Mouse (Mus musculus) MEL (cell line): ENCODE measurements around the gene Crisp3. TPM values are rescaled to one million over a fixed set of nuclear protein-coding genes. Genes with fewer than 3 reads are reported as not detected.

Source experiments
- DNase-seq: peaks from one replicate; pipeline ENCODE4 v3.0.0; 2011; ENCODE audit warnings: low read depth, low spot score
- H3K27ac ChIP-seq: 2 replicates; pipeline ENCODE4 v1.5.1; 2012; ENCODE audit warnings: low read depth, mild to moderate bottlenecking, control low read depth, low read length, moderate library complexity; ENCODE audit not compliant: control insufficient read depth
- H3K27me3 ChIP-seq, 2 experiments: fragments of 150-350 bp in 1 of 2; sonication (generic) in 1 of 2; 2 replicates each; pipeline ENCODE4 v1.6.1; 2012; ENCODE audit warnings: low read length in 2 of 2, mild to moderate bottlenecking in 2 of 2, improper control_type of control experiment in 1 of 2, moderate library complexity in 1 of 2; ENCODE audit not compliant: insufficient read depth in 2 of 2, control insufficient read depth in 1 of 2
- H3K36me3 ChIP-seq, 2 experiments: 2 replicates each; pipeline ENCODE4 v1.6.1; 2012 to 2014; ENCODE audit warnings: low read length in 2 of 2, improper control_type of control experiment in 1 of 2, inconsistent platforms in 1 of 2, mild to moderate bottlenecking in 1 of 2; ENCODE audit not compliant: insufficient read depth in 2 of 2, control insufficient read depth in 1 of 2
- H3K4me1 ChIP-seq, 2 experiments: fragments of 150-350 bp in 1 of 2; sonication (generic) in 1 of 2; 2 replicates each; pipeline ENCODE4 v1.6.1; 2012; ENCODE audit warnings: low read length in 2 of 2, improper control_type of control experiment in 1 of 2, mild to moderate bottlenecking in 1 of 2; ENCODE audit not compliant: insufficient read depth in 2 of 2, control insufficient read depth in 1 of 2
- H3K4me3 ChIP-seq, 2 experiments: fragments of 150-350 bp in 1 of 2; sonication (generic) in 1 of 2; 2 replicates each; pipeline ENCODE4 v1.5.1; 2012; ENCODE audit warnings: low read depth in 2 of 2, low read length in 2 of 2, mild to moderate bottlenecking in 2 of 2, moderate library complexity in 2 of 2, control low read depth in 1 of 2, improper control_type of control experiment in 1 of 2; ENCODE audit not compliant: control insufficient read depth in 1 of 2, insufficient read depth in 1 of 2
- H3K79me2 ChIP-seq: 2 replicates; pipeline ENCODE4 v1.6.1; 2012; ENCODE audit warnings: mild to moderate bottlenecking, low read length, moderate library complexity; ENCODE audit not compliant: control insufficient read depth, poor library complexity, insufficient read depth
- H3K9ac ChIP-seq: 2 replicates; pipeline ENCODE4 v1.6.1; 2012; ENCODE audit warnings: low read depth, mild to moderate bottlenecking, control low read depth, low read length, moderate library complexity; ENCODE audit not compliant: control insufficient read depth, poor library complexity, severe bottlenecking
- H3K9me3 ChIP-seq: fragments of 150-350 bp; sonication (generic); replicated peaks from 2 replicates; pipeline ENCODE4 v1.6.1; 2012; ENCODE audit warnings: mild to moderate bottlenecking, low read length, improper control_type of control experiment, moderate library complexity; ENCODE audit not compliant: insufficient read depth
- CHD2 ChIP-seq: IDR thresholded peaks from 2 replicates; pipeline ENCODE4 v1.6.1; 2011; ENCODE audit warnings: low read length, improper control_type of control experiment
- CTCF ChIP-seq, 3 experiments: IDR thresholded peaks in 2 of 3; conservative IDR thresholded peaks in 1 of 3; 2 replicates each; pipeline ENCODE4 v1.5.1; 2011 to 2012; ENCODE audit warnings: low read length in 3 of 3, low read depth in 2 of 3, mild to moderate bottlenecking in 2 of 3, improper control_type of control experiment in 1 of 3, inconsistent platforms in 1 of 3, mixed read lengths in 1 of 3, moderate library complexity in 1 of 3; ENCODE audit not compliant: control insufficient read depth in 1 of 3, insufficient read depth in 1 of 3, poor library complexity in 1 of 3, severe bottlenecking in 1 of 3
- E2F4 ChIP-seq: IDR thresholded peaks from 2 replicates; pipeline ENCODE4 v1.6.1; 2011; ENCODE audit warnings: low read depth, low read length, improper control_type of control experiment, borderline replicate concordance
- ELF1 ChIP-seq: IDR thresholded peaks from 2 replicates; pipeline ENCODE4 v1.6.1; 2014; ENCODE audit warnings: low read depth, mild to moderate bottlenecking, inconsistent platforms, low read length, improper control_type of control experiment, moderate library complexity
- ETS1 ChIP-seq: IDR thresholded peaks from 2 replicates; pipeline ENCODE4 v1.6.1; 2012; ENCODE audit warnings: low read depth, mild to moderate bottlenecking, inconsistent platforms, low read length, improper control_type of control experiment, moderate library complexity
- GATA1 ChIP-seq: IDR thresholded peaks from 2 replicates; pipeline ENCODE4 v1.6.1; 2011; ENCODE audit warnings: low read depth, low read length, improper control_type of control experiment
- HCFC1 ChIP-seq: IDR thresholded peaks from 2 replicates; pipeline ENCODE4 v1.6.1; 2012; ENCODE audit warnings: low read depth, mild to moderate bottlenecking, inconsistent platforms, low read length, improper control_type of control experiment, moderate library complexity
- KAT2A ChIP-seq: conservative IDR thresholded peaks from 2 replicates; pipeline ENCODE4 v1.6.1; 2012; ENCODE audit warnings: low read depth, low read length, improper control_type of control experiment, inconsistent platforms
- MAFK ChIP-seq: IDR thresholded peaks from 2 replicates; pipeline ENCODE4 v1.6.1; 2011; ENCODE audit warnings: low read depth, mild to moderate bottlenecking, low read length, improper control_type of control experiment, borderline replicate concordance
- MAX ChIP-seq: IDR thresholded peaks from 2 replicates; pipeline ENCODE4 v1.6.1; 2011; ENCODE audit warnings: low read length, improper control_type of control experiment
- MAZ ChIP-seq: IDR thresholded peaks from 2 replicates; pipeline ENCODE4 v1.6.1; 2012; ENCODE audit warnings: low read depth, mild to moderate bottlenecking, inconsistent platforms, low read length, improper control_type of control experiment
- MEF2A ChIP-seq: IDR thresholded peaks from 2 replicates; pipeline ENCODE4 v1.6.1; 2014; ENCODE audit warnings: low read depth, mild to moderate bottlenecking, inconsistent platforms, low read length, improper control_type of control experiment; ENCODE audit not compliant: poor library complexity, insufficient replicate concordance, severe bottlenecking; ENCODE audit errors: extremely low read depth
- MXI1 ChIP-seq: IDR thresholded peaks from 2 replicates; pipeline ENCODE4 v1.6.1; 2011; ENCODE audit warnings: mild to moderate bottlenecking, low read depth, low read length, improper control_type of control experiment
- MYB ChIP-seq: IDR thresholded peaks from 2 replicates; pipeline ENCODE4 v1.6.1; 2011; ENCODE audit warnings: mild to moderate bottlenecking, low read depth, low read length, improper control_type of control experiment
- MYC ChIP-seq: IDR thresholded peaks from 2 replicates; pipeline ENCODE4 v1.6.1; 2011; ENCODE audit warnings: low read depth, mild to moderate bottlenecking, low read length, improper control_type of control experiment, moderate library complexity
- NELFE ChIP-seq: IDR thresholded peaks from 2 replicates; pipeline ENCODE4 v1.6.1; 2011; ENCODE audit warnings: low read depth, low read length, improper control_type of control experiment
- NRF1 ChIP-seq: IDR thresholded peaks from 2 replicates; pipeline ENCODE4 v1.6.1; 2014; ENCODE audit warnings: low read depth, mild to moderate bottlenecking, inconsistent platforms, low read length, improper control_type of control experiment, moderate library complexity; ENCODE audit not compliant: poor library complexity, insufficient read depth, severe bottlenecking
- POLR2A ChIP-seq, 2 experiments: IDR thresholded peaks; 2 replicates each; pipeline ENCODE4 v1.6.1; 2011 to 2012; ENCODE audit warnings: low read length in 2 of 2, mild to moderate bottlenecking in 2 of 2, control low read depth in 1 of 2, improper control_type of control experiment in 1 of 2, low read depth in 1 of 2, moderate library complexity in 1 of 2; ENCODE audit not compliant: control insufficient read depth in 1 of 2, insufficient read depth in 1 of 2, poor library complexity in 1 of 2
- POLR2AphosphoS2 ChIP-seq: IDR thresholded peaks from 2 replicates; pipeline ENCODE4 v1.6.1; 2011; ENCODE audit warnings: low read length, improper control_type of control experiment
- POLR2AphosphoS5 ChIP-seq: IDR thresholded peaks from 2 replicates; pipeline ENCODE4 v1.6.1; 2012; ENCODE audit warnings: low read depth, borderline replicate concordance, mild to moderate bottlenecking, inconsistent platforms, low read length, moderate library complexity, mixed read lengths
- SIN3A ChIP-seq: IDR thresholded peaks from 2 replicates; pipeline ENCODE4 v1.6.1; 2012; ENCODE audit warnings: low read length, improper control_type of control experiment, inconsistent platforms
- TBP ChIP-seq: IDR thresholded peaks from 2 replicates; pipeline ENCODE4 v1.8.0; 2011; ENCODE audit warnings: low read depth, low read length, improper control_type of control experiment
- UBTF ChIP-seq: IDR thresholded peaks from 2 replicates; pipeline ENCODE4 v1.6.1; 2012; ENCODE audit warnings: low read depth, mild to moderate bottlenecking, inconsistent platforms, low read length, improper control_type of control experiment, moderate library complexity, borderline replicate concordance; ENCODE audit not compliant: insufficient read depth
- USF1 ChIP-seq: IDR thresholded peaks from 2 replicates; pipeline ENCODE4 v1.6.1; 2014; ENCODE audit warnings: low read depth, mild to moderate bottlenecking, inconsistent platforms, low read length, improper control_type of control experiment, moderate library complexity
- ZKSCAN1 ChIP-seq: IDR thresholded peaks from 2 replicates; pipeline ENCODE4 v1.6.1; 2012; ENCODE audit warnings: low read depth, mild to moderate bottlenecking, inconsistent platforms, low read length, improper control_type of control experiment, moderate library complexity
- ZNF384 ChIP-seq: IDR thresholded peaks from 2 replicates; pipeline ENCODE4 v1.6.1; 2012; ENCODE audit warnings: low read depth, mild to moderate bottlenecking, inconsistent platforms, low read length, improper control_type of control experiment
- polyA plus RNA-seq, 2 experiments: library from polyadenylated mRNA; stranded (reverse) in 1 of 2; unstranded in 1 of 2; fragments of >175 nt in 1 of 2; fragments of >200 nt in 1 of 2; gene quantifications; 2 replicates each; pipeline versions ENCODE4 v1.2.1 to v1.2.4; 2012; ENCODE audit warnings: low replicate concordance in 2 of 2, low read depth in 1 of 2; ENCODE audit not compliant: insufficient read length in 2 of 2, insufficient read depth in 1 of 2, missing spikeins in 1 of 2
- total RNA-seq: library from RNA; depleted of rRNA; stranded (reverse); fragments of 300-350 nt; gene quantifications from 2 replicates; pipeline ENCODE4 v1.2.3, GENCODE M21; 2012

The Crisp3 gene
- total and polyA plus RNA-seq, 3 experiments = not detected

DNA sequence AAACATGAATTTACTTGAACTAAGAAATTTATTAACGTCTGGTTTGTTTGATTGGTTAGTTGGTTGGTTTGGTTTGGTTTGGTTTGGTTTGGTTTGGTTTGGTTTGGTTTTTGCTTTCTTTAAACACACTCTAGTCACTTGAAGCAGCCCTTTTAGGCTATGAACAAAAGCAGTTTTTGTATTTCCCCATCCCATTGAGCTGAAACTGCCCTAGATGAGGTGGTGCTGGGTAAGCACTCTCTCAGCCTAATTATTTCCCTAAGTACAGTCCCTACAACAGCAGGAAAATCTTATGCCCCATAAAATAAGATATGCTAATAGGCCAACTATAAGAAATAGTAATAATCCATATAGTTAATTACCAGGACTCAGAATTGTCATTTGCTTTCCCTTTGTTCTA, 33.4 kb upstream of the Crisp3 start:
- H3K27ac ChIP-seq = no peak overlapping the region
- no peak for TF ChIP-seq USF1
- no peak for TF ChIP-seq MXI1
- TF ChIP-seq POLR2A (IDR thresholded peaks at IDR 0.05; ENCODE audit: control insufficient read depth in 1 of 2, insufficient read depth in 1 of 2, low read depth in 1 of 2, low read length in 2 of 2, poor library complexity in 1 of 2) = no peak
- TF ChIP-seq E2F4 = no peak
- TF ChIP-seq MYC = no peak
- no peak for TF ChIP-seq ETS1
- no peak for TF ChIP-seq TBP
- TF ChIP-seq MAFK = no peak
- no peak for TF ChIP-seq ZNF384
- TF ChIP-seq HCFC1 = no peak
- TF ChIP-seq KAT2A = no peak
- TF ChIP-seq CHD2 = no peak
- no peak for TF ChIP-seq CTCF (IDR thresholded peaks at IDR 0.05 in 2 of 3, conservative IDR thresholded peaks at IDR 0.05 in 1 of 3; ENCODE audit: control insufficient read depth in 1 of 3, insufficient read depth in 1 of 3, low read depth in 2 of 3, low read length in 3 of 3, poor library complexity in 1 of 3, severe bottlenecking in 1 of 3)
- no peak for TF ChIP-seq MAZ
- no peak for TF ChIP-seq NRF1
- TF ChIP-seq GATA1 = no peak
- no peaks in the 10 kb centered on the region for H3K27me3 ChIP-seq
- peaks cover 0 to 3% of the 10 kb centered on the region in 2 experiments; a peak in 2 of 4 replicates for H3K36me3 ChIP-seq
- no peak overlapping the region for H3K4me3 ChIP-seq
- no peak for DNase-seq
- no peaks in the 10 kb centered on the region for H3K79me2 ChIP-seq
- H3K9me3 ChIP-seq = no peaks in the 10 kb centered on the region
- no peaks in the 10 kb centered on the region for H3K4me1 ChIP-seq
- H3K9ac ChIP-seq = no peak overlapping the region

DNA sequence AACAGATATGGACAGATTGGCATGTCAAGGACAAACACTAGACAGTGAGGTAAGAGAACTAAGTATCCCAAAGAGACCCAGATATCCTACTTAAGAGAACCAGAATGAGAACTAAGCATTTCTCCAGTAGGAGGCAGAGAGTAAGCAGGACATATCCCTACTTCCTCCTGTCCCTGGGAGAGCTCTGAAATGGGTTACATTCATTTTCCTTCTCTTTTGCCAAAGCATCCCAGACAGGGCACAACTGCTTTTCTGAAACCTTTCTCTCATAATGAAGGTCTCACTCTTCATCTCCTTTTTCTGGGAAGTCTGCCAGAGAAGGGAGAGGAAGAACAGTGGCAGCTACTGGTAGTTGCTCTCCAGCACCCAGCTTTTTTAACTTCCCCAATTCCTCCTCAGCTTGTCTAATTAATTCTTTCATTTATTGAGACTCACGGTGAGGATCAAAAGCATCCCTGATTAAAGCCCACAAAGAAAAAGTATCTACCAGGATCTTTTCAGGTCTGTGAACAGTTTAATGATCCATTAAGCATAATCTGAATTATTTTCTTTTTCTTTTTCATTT, 32.9 kb upstream of the Crisp3 start:
- Histone ChIP-seq H3K79me2 (no peaks in the 10 kb centered on the region), H3K9ac (no peak overlapping the region), H3K9me3 (no peaks in the 10 kb centered on the region), H3K27ac (no peak overlapping the region), H3K4me3 (no peak overlapping the region), H3K4me1 (no peaks in the 10 kb centered on the region), H3K27me3 (no peaks in the 10 kb centered on the region), H3K36me3 (peaks cover 0 to 3% of the 10 kb centered on the region in 2 experiments; a peak in 2 of 4 replicates)
- peak; percentile 75 for DNase-seq
- TF ChIP-seq ELF1 (no peak), UBTF (no peak), MYB (no peak), GATA1 (no peak), MAX (no peak), POLR2AphosphoS2 (no peak), SIN3A (no peak), NELFE (no peak), TBP (no peak), ZNF384 (no peak), KAT2A (no peak), MEF2A (no peak), MXI1 (no peak), ZKSCAN1 (no peak), POLR2AphosphoS5 (no peak), MAZ (no peak), POLR2A (IDR thresholded peaks at IDR 0.05; ENCODE audit: control insufficient read depth in 1 of 2, insufficient read depth in 1 of 2, low read depth in 1 of 2, low read length in 2 of 2, poor library complexity in 1 of 2) (no peak)
